Mouse (Mus musculus): Measurements from ENCODE around the gene Gfra1.

Gfra1 gene

GRCm38 (mm10) chr19:58393121-58393520 is 62.6 kb downstream of the Gfra1 start:
- no peak for DNase-seq (ENCODE audit: low read depth, low spot score)

- no peak for DNase-seq (ENCODE audit: low read depth, low spot score)
These were observed 63.9 kb downstream of the Gfra1 start for GRCm38 (mm10) chr19:58391796-58392195.

GRCm38 (mm10) chr19:58389466-58389865 is 66.2 kb downstream of the Gfra1 start:
- DNase-seq (ENCODE audit: low read depth, low spot score): no peak

GRCm38 (mm10) chr19:58388851-58389447 is 66.8 kb downstream of the Gfra1 start:
- DNase-seq (ENCODE audit: low read depth, low spot score): no peak

- no peak for DNase-seq (ENCODE audit: low read depth, low spot score)
These were observed 72.4 kb downstream of the Gfra1 start for GRCm38 (mm10) chr19:58383273-58383672.

- no peak for DNase-seq (ENCODE audit: low read depth, low spot score)
These were observed 73.2 kb downstream of the Gfra1 start for GRCm38 (mm10) chr19:58382535-58382934.

GRCm38 (mm10) chr19:58377969-58378368 is 77.7 kb downstream of the Gfra1 start:
- no peak for DNase-seq (ENCODE audit: low read depth, low spot score)

GRCm38 (mm10) chr19:58376675-58377102 is 79.0 kb downstream of the Gfra1 start:
- DNase-seq (ENCODE audit: low read depth, low spot score): no peak

GRCm38 (mm10) chr19:58374648-58375047 is 81.1 kb downstream of the Gfra1 start:
- no peak for DNase-seq (ENCODE audit: low read depth, low spot score)

- DNase-seq (ENCODE audit: low read depth, low spot score): no peak
These were observed 81.6 kb downstream of the Gfra1 start for GRCm38 (mm10) chr19:58374155-58374554.

- no peak for DNase-seq (ENCODE audit: low read depth, low spot score)
These were observed 87.2 kb downstream of the Gfra1 start for GRCm38 (mm10) chr19:58368513-58368912.

GRCm38 (mm10) chr19:58364688-58365087 is 91.0 kb downstream of the Gfra1 start:
- no peak for DNase-seq (ENCODE audit: low read depth, low spot score)

GRCm38 (mm10) chr19:58360982-58361381 is 94.7 kb downstream of the Gfra1 start:
- DNase-seq (ENCODE audit: low read depth, low spot score): no peak

- no peak for DNase-seq (ENCODE audit: low read depth, low spot score)
These were observed 97.6 kb downstream of the Gfra1 start for GRCm38 (mm10) chr19:58358063-58358462.

GRCm38 (mm10) chr19:58353953-58354352 is 101.8 kb downstream of the Gfra1 start:
- no peak for DNase-seq (ENCODE audit: low read depth, low spot score)

- no peak for DNase-seq (ENCODE audit: low read depth, low spot score)
These were observed 102.3 kb downstream of the Gfra1 start for GRCm38 (mm10) chr19:58353260-58353870.

GRCm38 (mm10) chr19:58349890-58350408 is 105.8 kb downstream of the Gfra1 start:
- no peak for DNase-seq (ENCODE audit: low read depth, low spot score)

- DNase-seq (ENCODE audit: low read depth, low spot score): no peak
These were observed 110.6 kb downstream of the Gfra1 start for GRCm38 (mm10) chr19:58345137-58345536.

GRCm38 (mm10) chr19:58341351-58341750 is 114.4 kb downstream of the Gfra1 start:
- DNase-seq (ENCODE audit: low read depth, low spot score): no peak

- DNase-seq (ENCODE audit: low read depth, low spot score): no peak
These were observed 115.5 kb downstream of the Gfra1 start for GRCm38 (mm10) chr19:58340221-58340620.

- DNase-seq (ENCODE audit: low read depth, low spot score): no peak
These were observed 118.9 kb downstream of the Gfra1 start for GRCm38 (mm10) chr19:58336802-58337201.

- no peak for DNase-seq (ENCODE audit: low read depth, low spot score)
These were observed 119.9 kb downstream of the Gfra1 start for GRCm38 (mm10) chr19:58335585-58336530.
